Mouse (Mus musculus): ENCODE results near the gene Olfr68.
"Not testable (repeated sequence)": the region's sequence is repeated elsewhere in the genome, so short reads cannot be mapped to it uniquely, and the experiment has no call there.

Olfr68 gene

DNA sequence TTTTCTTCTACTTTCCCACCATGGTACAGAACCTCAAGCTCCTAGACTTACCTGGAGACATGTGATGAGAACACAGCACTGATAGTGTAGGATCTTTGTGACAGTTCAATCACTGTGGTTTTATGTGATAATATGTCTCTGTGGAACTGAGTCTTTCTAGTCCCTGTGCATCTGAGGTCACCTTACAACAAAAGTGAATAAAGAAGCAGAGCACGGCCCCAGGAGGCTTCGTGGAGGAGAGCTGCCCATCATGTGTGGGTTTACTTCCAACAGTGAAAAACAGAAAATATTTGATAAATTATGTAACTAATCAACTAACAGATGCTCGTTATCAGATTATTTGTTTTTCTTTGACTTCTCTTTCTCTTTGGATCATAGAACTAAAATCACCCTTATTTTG is at the start of gene Olfr68:
TSS of gene Olfr68 (minus strand) at position 101 of the 400 bp plus-strand sequence.
- no peak for DNase-seq (ENCODE audit: low spot score)

DNA sequence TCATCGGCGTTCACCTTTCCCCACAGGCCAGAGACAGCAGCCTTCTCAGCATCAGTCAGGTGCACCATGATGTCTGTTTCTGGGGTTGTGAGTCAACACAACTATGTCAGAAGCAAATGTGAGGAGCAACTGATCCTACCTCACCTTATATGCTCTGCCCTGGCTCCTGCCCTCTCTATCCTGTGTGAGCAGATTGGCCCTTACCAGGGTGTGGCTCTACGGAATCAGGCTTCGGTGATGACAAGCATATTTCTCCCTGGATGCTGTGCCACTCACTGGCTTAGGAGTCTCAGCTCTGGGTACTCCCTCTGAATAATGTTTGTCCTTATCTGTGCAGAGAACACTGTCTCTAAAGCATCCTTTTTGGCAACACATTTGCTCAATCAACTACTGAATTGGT is 48.3 kb upstream of the Olfr68 start, which contains the start of gene Hbb-bs:
TSS of gene Hbb-bs (minus strand) at position 289 of the 400 bp plus-strand sequence.
- DNase-seq (ENCODE audit: low spot score): peak; percentile 94

DNA sequence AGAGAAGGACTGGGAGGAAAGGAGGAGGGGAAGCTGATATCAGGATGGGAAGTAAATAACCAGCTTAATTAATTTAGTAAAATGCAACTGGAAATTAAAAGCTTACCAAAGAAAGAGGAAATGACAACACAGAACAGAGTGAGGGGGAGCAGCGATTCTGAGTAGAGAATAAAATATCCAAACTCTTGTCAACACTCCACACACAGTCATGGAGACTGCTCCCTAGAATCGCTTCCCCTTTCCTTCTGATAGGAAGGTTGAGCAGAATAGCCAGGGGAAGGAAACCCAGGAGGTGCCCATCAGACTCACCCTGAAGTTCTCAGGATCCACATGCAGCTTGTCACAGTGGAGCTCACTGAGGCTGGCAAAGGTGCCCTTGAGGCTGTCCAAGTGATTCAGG is 47.6 kb upstream of the Olfr68 start:
- DNase-seq (ENCODE audit: low spot score): not testable (repeated sequence)

DNA sequence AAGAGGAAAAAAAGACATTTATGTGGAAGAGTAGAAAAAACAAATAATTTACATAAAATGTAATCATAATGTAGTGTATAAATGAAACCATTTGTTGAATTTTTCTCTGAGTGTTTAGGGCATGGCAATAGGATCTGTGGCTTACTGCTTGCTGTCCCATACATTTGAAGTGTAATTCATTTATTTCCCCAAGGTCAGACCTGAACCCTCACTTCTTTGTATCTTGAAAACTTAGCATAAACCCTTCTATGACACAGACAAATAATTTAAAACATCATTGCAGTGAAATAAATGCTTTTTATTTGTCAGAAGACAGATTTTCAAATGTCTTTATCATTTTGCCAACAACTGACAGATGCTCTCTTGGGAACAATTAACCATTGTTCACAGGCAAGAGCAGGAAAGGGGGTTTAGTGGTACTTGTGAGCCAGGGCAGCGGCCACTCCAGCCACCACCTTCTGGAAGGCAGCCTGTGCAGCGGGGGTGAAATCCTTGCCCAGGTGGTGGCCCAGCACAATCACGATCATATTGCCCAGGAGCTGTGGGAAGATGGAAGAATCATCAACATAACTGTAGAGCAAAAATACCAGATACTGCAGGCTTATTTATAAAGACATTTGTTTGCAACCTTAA is 46.9 kb upstream of the Olfr68 start:
- peak; percentile 87 for DNase-seq (ENCODE audit: low spot score)

DNA sequence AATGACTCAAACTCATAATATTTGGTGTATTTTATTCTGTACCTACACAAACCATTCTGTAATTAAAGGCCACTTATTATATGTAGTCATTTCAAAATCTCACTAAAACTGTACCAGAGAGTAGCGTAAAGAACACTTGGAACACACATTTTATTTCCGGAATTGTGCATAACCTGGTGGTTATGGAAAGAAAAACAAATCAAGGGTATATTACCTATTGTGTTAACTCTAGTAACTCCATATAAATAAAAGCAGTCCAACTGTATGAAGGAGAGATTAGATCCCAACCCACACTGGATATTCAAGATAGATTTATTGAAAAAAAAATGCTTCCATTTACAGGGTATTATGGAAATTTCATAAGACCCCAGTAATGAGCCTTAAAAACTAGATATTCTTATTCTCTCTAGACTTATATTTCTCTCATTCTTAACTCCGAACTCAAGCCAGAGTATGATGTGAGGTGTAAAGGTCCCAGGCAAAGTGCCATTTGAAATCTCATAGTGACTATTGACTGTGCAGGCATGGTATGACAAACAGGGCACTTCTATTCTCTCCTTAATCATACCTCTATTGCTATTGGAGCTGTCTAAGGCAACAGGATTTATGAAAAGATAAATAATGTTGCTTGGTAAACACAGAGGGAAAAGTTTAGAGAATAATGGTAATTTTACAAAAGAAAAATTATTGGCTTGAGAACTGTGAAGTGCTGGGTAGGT is 46.2 kb upstream of the Olfr68 start:
- DNase-seq (ENCODE audit: low spot score): peak; percentile 84

DNA sequence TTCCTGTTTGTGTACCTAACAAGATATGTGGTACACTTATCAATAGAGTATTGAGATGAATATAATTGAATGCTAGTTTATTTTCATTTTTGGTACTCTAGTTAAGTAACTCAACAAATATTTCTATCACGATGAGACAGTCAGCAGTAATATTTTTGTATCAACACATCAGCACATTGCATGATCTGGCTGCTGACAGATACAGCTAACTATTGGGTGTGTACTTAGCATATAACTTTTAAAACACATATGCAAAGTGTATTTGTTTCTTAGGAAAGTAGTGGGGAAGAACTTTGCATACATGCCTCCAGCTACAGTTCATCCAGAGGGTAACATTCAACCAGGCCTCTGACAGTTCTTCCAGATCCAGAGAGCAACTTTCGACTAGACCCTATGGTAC is 45.1 kb upstream of the Olfr68 start:
- peak; percentile 60 for DNase-seq (ENCODE audit: low spot score)

DNA sequence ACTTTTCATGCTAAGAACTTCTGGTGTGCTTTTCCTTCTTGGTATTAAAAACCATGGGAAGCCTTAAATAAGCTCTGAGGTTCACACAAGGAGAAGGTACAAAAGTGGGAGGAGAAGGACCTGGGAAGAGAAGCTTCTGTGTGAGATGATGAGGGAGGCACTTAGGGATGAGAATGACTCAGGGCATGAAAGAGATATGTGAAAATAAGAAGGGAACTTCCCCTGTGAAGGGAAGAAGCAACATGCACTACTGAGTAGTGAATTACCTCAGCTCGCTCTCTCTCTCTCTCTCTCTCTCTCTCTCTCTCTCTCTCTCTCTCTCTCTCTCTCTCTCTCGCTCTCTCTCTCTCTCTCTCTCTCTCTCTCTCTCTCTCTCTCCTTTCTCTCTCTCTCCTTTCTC is 35.6 kb upstream of the Olfr68 start:
- DNase-seq (ENCODE audit: low spot score): peak; percentile 42

DNA sequence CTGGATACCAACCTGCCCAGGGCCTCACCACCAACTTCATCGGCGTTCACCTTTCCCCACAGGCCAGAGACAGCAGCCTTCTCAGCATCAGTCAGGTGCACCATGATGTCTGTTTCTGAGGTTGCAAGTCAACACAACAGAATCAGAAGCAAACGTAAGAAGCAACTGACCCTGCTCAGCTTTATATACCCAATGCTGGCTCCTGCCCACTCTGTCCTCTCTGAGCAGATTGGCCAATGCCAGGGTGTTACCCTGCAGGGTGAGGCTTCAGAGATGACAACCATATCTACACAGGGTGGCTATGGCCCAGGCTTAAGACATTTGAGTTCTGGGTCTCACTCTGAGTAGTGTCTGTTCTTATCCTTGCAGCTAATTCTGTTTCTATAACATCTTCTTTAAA is 34.3 kb upstream of the Olfr68 start, which contains the start of gene Hbb-bt:
TSS of gene Hbb-bt (minus strand) at position 231 of the 400 bp plus-strand sequence.
- peak; percentile 92 for DNase-seq (ENCODE audit: low spot score)

DNA sequence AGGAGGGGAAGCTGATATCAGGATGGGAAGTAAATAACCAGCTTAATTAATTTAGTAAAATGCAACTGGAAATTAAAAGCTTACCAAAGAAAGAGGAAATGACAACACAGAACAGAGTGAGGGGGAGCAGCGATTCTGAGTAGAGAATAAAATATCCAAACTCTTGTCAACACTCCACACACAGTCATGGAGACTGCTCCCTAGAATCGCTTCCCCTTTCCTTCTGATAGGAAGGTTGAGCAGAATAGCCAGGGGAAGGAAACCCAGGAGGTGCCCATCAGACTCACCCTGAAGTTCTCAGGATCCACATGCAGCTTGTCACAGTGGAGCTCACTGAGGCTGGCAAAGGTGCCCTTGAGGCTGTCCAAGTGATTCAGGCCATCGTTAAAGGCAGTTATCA is 33.7 kb upstream of the Olfr68 start:
- DNase-seq (ENCODE audit: low spot score): not testable (repeated sequence)

DNA sequence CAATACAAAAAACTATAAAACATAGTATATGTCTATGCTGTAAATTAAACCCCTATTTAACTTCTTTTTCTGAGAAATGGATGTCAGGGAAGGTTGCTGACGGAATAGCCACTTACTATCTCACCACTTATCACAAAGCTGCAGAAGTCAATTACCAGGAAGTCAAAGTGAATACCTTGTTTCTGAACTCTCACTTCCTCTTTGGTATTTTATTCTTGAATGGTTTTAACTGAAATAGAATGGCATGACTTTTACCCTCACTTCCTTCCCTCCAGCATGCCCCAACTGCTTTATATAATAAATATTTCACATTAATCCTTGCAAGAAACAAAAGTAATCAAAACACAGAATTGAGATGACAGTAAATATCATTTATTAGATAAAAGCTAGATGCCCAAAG is 32.7 kb upstream of the Olfr68 start:
- DNase-seq (ENCODE audit: low spot score): peak; percentile 85

DNA sequence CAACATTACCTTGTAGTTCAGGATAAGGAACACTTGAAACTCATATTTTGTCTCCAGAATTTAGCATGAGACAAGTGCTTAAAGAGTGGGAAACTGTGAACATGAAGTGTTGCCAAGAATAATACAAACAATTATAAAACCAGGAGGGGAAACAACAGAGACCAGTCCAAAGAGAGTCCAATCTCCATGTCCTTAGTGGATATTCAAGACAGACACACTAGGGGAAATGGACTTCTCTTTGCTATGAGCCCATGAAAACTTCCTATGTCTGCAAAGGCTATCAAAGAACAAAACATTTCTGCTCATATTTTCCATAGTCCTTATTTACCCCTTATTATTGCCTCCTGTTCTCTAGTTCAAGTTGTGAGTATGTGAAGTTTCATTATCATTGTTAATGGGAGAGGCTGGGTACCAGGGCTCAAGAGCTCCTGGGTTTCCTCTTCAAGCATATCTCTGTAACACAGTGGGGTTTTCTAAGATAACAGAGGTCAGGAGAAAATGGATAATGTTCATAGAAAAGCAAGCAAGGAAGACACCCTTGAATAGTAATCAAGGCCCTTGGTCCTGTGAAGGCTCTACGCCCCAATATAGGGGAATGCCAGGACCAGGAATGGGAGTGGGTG is 31.8 kb upstream of the Olfr68 start:
- DNase-seq (ENCODE audit: low spot score): peak; percentile 85

DNA sequence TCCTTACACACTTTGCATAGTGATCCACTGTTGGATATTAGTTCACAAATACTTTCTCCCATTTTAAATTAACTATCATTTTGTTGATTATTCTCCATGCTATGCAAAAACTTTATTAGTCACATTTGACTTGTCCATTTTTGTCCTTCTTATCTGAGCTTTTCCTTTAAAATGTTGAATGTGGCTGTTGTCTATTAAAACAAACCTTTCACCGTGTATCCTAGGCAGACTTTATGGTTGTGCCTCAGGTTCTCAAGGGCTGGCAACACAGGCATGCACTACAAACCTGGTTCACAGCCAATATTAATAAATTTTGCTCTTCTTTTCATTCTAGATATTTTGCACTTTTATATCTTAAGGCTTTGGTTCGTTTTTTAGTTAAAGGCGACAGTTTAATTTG is 31.2 kb upstream of the Olfr68 start:
- DNase-seq (ENCODE audit: low spot score): peak; percentile 71

DNA sequence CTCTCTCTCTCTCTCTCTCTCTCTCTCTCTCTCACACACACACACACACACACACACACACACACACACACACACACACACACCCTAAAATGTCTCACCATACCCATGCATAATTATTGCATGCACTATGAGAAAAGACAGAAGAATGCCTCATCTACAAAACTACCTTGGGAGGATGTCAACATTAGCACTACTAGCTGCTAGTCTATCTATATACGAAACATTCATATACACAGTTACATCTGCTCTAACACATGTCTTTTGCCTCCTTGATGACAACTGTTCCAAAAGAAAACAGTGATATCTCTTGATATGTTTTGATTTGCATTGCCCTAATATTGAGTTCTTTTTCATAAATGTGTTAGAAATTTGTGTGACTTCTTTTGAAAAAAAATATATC is 30.8 kb upstream of the Olfr68 start:
- peak; percentile 60 for DNase-seq (ENCODE audit: low spot score)

DNA sequence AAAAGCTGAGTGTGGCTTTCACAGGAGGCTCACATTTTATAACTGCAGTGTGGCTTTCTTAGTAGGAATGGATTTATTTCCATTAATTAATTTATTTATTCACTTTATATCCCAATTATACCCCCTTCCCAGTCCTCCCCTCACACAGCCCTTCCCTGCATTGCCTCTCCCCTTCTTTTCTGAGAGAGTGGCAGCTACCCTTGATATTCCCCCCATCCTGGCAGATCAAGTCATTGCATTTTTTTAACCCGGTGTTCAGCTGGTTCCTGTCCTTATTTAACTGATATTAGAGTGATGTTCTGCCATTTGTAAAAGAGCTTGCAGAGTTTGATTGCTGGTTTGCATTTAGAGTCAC is 30.3 kb upstream of the Olfr68 start:
- peak; percentile 44 for DNase-seq (ENCODE audit: low spot score)

DNA sequence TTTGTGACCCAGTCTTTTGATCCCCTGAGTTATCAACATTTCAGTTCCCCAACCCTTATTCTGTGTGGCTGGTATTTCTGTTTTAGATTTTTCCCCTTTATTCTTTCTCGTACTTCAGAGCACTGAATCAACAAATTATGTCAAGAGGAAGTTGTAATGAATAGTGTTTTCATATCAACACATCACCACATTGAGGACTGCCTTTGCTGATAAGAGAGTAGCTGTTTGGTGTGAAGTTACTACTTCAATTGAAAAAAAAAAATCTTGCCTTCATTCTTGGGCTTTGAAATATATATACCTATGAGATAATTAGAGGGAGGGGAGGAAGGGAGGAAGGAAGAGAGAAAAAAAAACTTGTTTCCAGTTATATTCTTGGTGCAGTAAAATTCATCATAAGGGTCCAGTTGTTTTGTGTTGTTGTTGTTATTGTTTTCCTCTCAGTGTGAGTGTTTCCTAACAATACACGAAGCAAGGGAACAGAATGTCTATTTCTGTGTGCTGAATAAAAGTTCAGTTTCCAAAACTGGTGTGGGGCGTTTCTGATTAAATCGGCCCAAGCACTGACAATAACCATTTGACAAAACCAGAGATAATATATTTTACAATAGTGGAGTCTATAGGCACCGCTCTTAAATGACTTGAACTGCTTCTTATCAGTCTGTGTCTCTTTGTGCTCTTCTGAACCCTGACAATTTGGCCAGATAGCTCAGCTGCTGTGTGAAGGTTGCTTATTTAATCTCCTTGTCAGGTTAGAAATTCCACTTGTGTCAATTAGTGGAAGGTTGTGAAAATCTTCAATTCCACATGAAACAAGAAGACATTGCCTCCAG is 29.7 kb upstream of the Olfr68 start:
- DNase-seq (ENCODE audit: low spot score): peak; percentile 90

DNA sequence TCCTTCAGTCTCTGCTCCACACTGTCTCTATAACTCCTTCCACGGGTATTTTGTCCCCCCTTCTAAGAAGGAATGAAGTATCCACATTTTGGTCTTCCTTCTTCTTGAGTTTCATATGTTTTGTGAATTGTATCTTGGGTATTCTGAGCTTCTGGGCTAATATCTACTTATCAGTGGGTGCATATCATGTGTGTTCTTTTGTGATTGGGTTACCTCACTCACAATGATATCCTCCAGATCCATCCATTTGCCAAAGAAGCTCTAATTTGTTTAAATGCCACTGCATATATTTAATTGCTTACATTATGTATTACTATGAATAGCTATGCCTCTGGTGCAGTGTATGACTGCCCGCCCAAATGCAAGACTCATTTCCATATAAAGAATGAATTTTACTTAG is 28.6 kb upstream of the Olfr68 start:
- DNase-seq (ENCODE audit: low spot score): not testable (repeated sequence)

DNA sequence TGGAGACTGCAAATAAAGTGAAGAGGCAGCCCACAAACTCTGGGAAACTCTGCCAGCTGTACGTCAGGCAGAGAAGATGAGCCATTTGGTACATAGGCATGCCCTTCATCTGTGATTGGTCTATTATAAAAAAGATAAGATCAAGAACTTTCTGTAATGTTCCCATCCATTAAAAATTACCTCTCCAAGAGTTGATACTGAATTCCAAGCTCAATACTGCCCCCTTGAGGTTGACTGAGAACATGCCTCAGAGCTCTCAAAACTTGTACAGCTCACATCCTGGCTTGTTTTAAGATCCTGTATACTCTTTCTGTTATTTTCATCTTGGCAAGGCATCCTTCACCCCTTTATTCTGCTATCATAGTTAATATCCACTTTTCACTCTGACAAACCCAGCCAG is 27.4 kb upstream of the Olfr68 start:
- DNase-seq (ENCODE audit: low spot score): peak; percentile 83

DNA sequence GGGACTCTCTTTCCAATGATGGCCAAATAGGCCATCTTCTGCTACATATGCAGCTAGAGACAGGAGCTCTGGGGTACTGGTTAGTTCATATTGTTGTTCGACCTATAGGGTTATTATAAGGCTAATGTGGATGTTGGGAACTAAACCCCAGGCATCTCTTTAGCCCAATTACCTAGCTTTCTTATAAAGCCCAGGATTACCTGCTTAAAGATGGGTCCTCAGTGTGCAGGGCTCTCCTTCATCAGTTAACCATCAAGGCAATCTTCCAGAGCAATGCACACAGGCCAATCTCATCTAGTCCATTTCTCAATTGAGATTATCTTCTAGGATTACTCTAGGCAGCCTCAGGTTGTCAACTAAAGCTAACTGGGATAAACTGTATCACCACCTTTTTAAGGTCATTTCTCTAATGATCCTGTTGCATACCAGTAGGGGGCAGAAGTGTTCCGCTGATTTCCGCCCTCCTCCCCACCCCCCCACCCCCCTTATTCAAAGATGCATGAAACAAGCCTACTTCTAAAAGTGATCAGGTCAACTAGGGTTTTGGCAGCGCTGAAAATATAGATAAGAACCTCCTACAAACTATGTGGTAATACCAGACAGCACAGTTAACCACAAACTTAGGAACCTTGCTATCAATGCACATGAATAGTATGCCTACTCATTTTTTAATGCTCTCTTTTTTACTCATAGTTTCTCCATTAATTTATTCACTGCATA is 13.3 kb upstream of the Olfr68 start:
- peak; percentile 64 for DNase-seq (ENCODE audit: low spot score)

DNA sequence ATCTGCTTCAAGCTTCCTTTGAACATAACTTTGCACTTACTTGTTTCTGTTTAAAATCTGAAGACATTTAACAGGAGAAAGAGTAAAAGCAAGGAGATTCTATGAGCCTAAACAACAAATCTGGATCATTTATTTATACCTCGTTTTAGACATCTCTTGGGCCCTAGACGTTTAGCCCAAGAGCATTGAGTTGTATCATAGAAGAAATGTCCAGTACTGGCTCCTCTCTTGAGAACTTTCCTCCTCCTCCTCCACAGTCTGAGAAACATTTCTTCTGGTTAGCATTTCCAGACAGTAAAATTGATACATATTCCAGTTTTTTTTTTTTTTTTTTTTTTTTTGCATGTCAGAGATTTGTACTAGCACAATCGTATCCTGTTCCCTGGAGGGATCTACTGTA is 12.2 kb upstream of the Olfr68 start, which contains the start of gene Olfr67:
TSS of gene Olfr67 (minus strand) at position 101 of the 400 bp plus-strand sequence.
- DNase-seq (ENCODE audit: low spot score): no peak

DNA sequence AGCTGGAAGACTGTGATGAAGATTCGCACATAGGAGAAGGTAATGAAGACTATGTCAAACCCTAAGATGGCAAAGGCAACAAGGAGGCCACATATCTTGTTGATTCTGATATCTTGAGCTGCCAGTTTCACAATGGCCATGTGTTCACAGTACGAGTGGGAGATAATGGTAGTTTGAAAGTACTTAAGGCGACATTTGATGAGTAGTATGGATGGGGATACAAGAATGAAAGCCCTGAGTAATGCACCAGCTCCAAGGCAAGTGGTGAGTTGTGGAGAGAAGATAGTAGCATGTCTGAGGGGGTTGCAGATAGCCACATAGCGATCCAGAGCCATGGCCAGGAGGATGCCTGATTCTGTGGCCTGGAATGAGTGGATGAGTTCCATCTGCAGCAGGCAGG is 1.8 kb downstream of the Olfr68 start:
- DNase-seq (ENCODE audit: low spot score): peak; percentile 18

DNA sequence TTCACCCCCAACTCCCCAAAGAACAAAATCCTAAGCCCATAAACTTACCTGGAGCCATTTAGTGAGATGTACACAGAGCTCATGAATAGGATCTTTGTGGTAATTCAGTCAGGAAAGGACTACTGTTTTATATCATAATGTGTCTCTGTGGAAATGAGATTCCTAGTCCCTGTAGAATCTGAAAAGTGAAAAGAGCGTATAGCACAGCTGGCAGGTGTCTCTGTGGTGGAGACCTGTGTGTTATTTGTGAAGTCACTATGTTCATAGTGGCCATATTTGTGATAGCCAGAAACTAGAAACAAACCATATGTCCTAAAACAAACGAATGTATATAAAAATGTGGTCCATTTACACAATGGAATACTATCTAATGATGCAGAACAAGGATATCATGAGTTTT is 8.0 kb downstream of the Olfr68 start, which contains the start of gene Olfr69:
TSS of gene Olfr69 (minus strand) at position 101 of the 400 bp plus-strand sequence.
- no peak for DNase-seq (ENCODE audit: low spot score)

Measured in c-Kit-positive CD71-positive TER-119-positive erythroid progenitor cells, embryonic 14.5 days (primary cell).